Mouse (Mus musculus): Measurements from ENCODE around the gene Phlpp1. TPM values are rescaled to one million over a fixed set of nuclear protein-coding genes. Genes with fewer than 3 reads are reported as not detected.
A peak's percentile ranks its signal among the peaks of the same experiment; 100 is the strongest.

Phlpp1 gene
- total and polyA plus RNA-seq, 3 experiments = 5.0 to 9.4 TPM; not detected in 1

DNA sequence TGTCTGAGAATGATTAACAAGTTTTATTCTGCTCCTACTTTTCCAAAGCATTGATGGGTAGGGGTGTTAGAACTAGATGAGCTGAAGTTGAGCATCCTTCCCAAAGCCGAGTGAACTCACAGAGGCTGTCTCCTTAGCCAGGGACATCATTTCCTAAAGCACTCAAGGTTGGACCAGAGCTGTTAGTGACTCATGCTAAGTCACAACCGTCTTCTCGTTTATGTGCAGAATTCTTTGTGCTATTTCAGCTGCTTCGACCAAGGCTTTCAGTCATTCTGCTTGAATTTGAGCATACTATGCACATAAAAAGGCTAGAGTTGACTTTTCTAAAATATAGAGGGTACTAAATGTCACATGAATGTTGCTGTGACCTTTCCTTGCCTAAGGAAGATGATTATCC, 142.9 kb downstream of the Phlpp1 start:
- Histone ChIP-seq H3K9ac (ENCODE audit: control insufficient read depth, low read depth, low read length, poor library complexity, severe bottlenecking) (no peak overlapping the region), H3K27me3 (ENCODE audit: control insufficient read depth in 1 of 2, insufficient read depth in 2 of 2, low read length in 2 of 2) (peaks cover 0 to 2% of the 10 kb centered on the region in 2 experiments; a peak in 2 of 4 replicates), H3K4me1 (ENCODE audit: control insufficient read depth in 1 of 2, insufficient read depth in 2 of 2, low read length in 2 of 2) (peaks cover 10% of the 10 kb centered on the region in 2 experiments), H3K4me3 (ENCODE audit: control insufficient read depth in 1 of 2, insufficient read depth in 1 of 2, low read depth in 2 of 2, low read length in 2 of 2) (no peak overlapping the region), H3K36me3 (ENCODE audit: control insufficient read depth in 1 of 2, insufficient read depth in 2 of 2, low read length in 2 of 2) (peaks cover 0 to 12% of the 10 kb centered on the region in 2 experiments; a peak in 2 of 4 replicates), H3K79me2 (ENCODE audit: control insufficient read depth, insufficient read depth, low read length, poor library complexity) (no peaks in the 10 kb centered on the region), H3K9me3 (replicated peaks; ENCODE audit: insufficient read depth, low read length) (no peaks in the 10 kb centered on the region), H3K27ac (ENCODE audit: control insufficient read depth, low read depth, low read length) (no peak overlapping the region)
- TF ChIP-seq KAT2A (conservative IDR thresholded peaks at IDR 0.05; ENCODE audit: low read depth, low read length) (no peak), MEF2A (IDR thresholded peaks at IDR 0.05; ENCODE audit: extremely low read depth, insufficient replicate concordance, low read depth, low read length, poor library complexity, severe bottlenecking) (no peak), CHD2 (IDR thresholded peaks at IDR 0.05; ENCODE audit: low read length) (no peak), GATA1 (IDR thresholded peaks at IDR 0.05; ENCODE audit: low read depth, low read length) (no peak), TCF12 (IDR thresholded peaks at IDR 0.05; ENCODE audit: low read depth, low read length) (no peak), ETS1 (IDR thresholded peaks at IDR 0.05; ENCODE audit: low read depth, low read length) (no peak), ELF1 (IDR thresholded peaks at IDR 0.05; ENCODE audit: low read depth, low read length) (no peak), TBP (IDR thresholded peaks at IDR 0.05; ENCODE audit: low read depth, low read length) (no peak), GABPA (IDR thresholded peaks at IDR 0.05; ENCODE audit: low read depth, low read length) (no peak), ZNF384 (IDR thresholded peaks at IDR 0.05; ENCODE audit: low read depth, low read length) (no peak), POLR2AphosphoS5 (IDR thresholded peaks at IDR 0.05; ENCODE audit: borderline replicate concordance, low read depth, low read length) (no peak), E2F4 (IDR thresholded peaks at IDR 0.05; ENCODE audit: borderline replicate concordance, low read depth, low read length) (no peak), SIN3A (IDR thresholded peaks at IDR 0.05; ENCODE audit: low read length) (no peak), USF1 (IDR thresholded peaks at IDR 0.05; ENCODE audit: low read depth, low read length) (no peak), MXI1 (IDR thresholded peaks at IDR 0.05; ENCODE audit: low read depth, low read length) (no peak)
- DNase-seq (ENCODE audit: low read depth, low spot score) = no peak

DNA sequence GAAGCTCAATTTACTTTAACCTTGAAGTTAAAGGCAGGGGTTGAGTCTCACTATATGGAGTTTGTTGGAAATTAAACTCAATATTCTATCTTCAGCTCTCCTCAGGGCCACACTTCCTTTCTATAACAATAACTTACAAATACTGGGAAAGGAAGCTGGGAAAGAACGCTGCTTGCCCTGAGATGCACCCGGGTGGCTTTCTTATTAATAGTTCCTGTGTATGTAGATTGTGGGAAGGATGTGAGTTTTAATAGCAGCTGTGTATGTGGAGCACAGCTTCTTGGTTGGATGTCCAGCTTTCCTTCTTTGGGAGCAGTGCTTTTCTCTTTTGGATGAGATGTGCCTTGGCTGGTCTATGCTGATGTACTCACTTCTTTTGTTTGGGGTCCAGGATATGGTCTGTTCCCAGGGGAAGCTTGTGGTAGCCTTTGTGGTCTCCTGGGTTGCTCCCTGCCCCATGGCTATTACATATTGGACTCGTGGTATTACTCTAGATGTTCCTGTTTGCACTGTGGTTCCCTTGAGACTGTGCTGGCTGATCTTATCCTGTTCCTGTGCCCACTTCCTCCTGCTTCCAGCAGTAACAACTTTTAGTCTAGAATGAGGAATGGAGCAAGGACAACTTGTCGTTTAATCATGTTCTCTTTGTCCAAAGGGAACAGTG, 145.2 kb downstream of the Phlpp1 start:
- peak; percentile 78 for DNase-seq (ENCODE audit: low read depth, low spot score)
- no peak overlapping the region for H3K27ac ChIP-seq (ENCODE audit: control insufficient read depth, low read depth, low read length)
- H3K9me3 ChIP-seq (replicated peaks; ENCODE audit: insufficient read depth, low read length) = no peaks in the 10 kb centered on the region
- TF ChIP-seq GATA1 (IDR thresholded peaks at IDR 0.05; ENCODE audit: low read depth, low read length) = peak; percentile 71
- TF ChIP-seq KAT2A (conservative IDR thresholded peaks at IDR 0.05; ENCODE audit: low read depth, low read length) = no peak
- no peak for TF ChIP-seq MAFK (IDR thresholded peaks at IDR 0.05; ENCODE audit: borderline replicate concordance, low read depth, low read length)
- peak; percentile 51; the same call in 1 of the 2 replicates for TF ChIP-seq SIN3A (IDR thresholded peaks at IDR 0.05; ENCODE audit: low read length)
- no peak for TF ChIP-seq ZMIZ1 (IDR thresholded peaks at IDR 0.05; ENCODE audit: low read depth, low read length)
- TF ChIP-seq CTCF (IDR thresholded peaks at IDR 0.05 in 2 of 3, conservative IDR thresholded peaks at IDR 0.05 in 1 of 3; ENCODE audit: control insufficient read depth in 1 of 3, insufficient read depth in 1 of 3, low read depth in 2 of 3, low read length in 3 of 3, poor library complexity in 1 of 3, severe bottlenecking in 1 of 3) = no peak
- TF ChIP-seq EP300 (IDR thresholded peaks at IDR 0.05; ENCODE audit: low read depth in 1 of 2, low read length in 2 of 2) = peak; percentile 54 to 83
- TF ChIP-seq UBTF (IDR thresholded peaks at IDR 0.05; ENCODE audit: borderline replicate concordance, insufficient read depth, low read depth, low read length) = no peak
- TF ChIP-seq RAD21 (IDR thresholded peaks at IDR 0.05; ENCODE audit: low read depth, low read length) = no peak
- TF ChIP-seq TCF12 (IDR thresholded peaks at IDR 0.05; ENCODE audit: low read depth, low read length) = no peak
- no peak for TF ChIP-seq RCOR1 (IDR thresholded peaks at IDR 0.05; ENCODE audit: low read depth, low read length)
- TF ChIP-seq MAX (IDR thresholded peaks at IDR 0.05; ENCODE audit: low read length) = 0 out of 2 replicates have a peak, but pooled peaks have one; percentile 22
- TF ChIP-seq CHD2 (IDR thresholded peaks at IDR 0.05; ENCODE audit: low read length) = no peak
- H3K79me2 ChIP-seq (ENCODE audit: control insufficient read depth, insufficient read depth, low read length, poor library complexity) = no peaks in the 10 kb centered on the region
- H3K4me1 ChIP-seq (ENCODE audit: control insufficient read depth in 1 of 2, insufficient read depth in 2 of 2, low read length in 2 of 2) = peaks cover 10 to 13% of the 10 kb centered on the region in 2 experiments
- no peak overlapping the region for H3K4me3 ChIP-seq (ENCODE audit: control insufficient read depth in 1 of 2, insufficient read depth in 1 of 2, low read depth in 2 of 2, low read length in 2 of 2)
- no peak overlapping the region for H3K9ac ChIP-seq (ENCODE audit: control insufficient read depth, low read depth, low read length, poor library complexity, severe bottlenecking)
- peaks cover 0 to 16% of the 10 kb centered on the region in 2 experiments; a peak in 2 of 4 replicates for H3K36me3 ChIP-seq (ENCODE audit: control insufficient read depth in 1 of 2, insufficient read depth in 2 of 2, low read length in 2 of 2)
- peaks cover 0 to 2% of the 10 kb centered on the region in 2 experiments; a peak in 2 of 4 replicates for H3K27me3 ChIP-seq (ENCODE audit: control insufficient read depth in 1 of 2, insufficient read depth in 2 of 2, low read length in 2 of 2)

All from MEL (cell line).